Mouse (Mus musculus) stomach, embryonic 15.5 days (tissue): Measurements from ENCODE around the gene Chpf2. TPM values are rescaled to one million over a fixed set of nuclear protein-coding genes. Genes with fewer than 3 reads are reported as not detected.

ENCODE experiments used
- ATAC-seq: fragments of 200-750 bp; cut with Nextera tagmentation; 2 replicates; pipeline ENCODE4 v1.8.0; 2017; ENCODE audit warnings: low read depth, moderate number of reproducible peaks, moderate TSS enrichment; ENCODE audit not compliant: insufficient read depth, low FRiP score
- H3K27ac ChIP-seq: fragments of 300-500 bp; sonication (generic); 2 replicates; pipeline ENCODE4 v1.5.1; 2015; ENCODE audit warnings: mild to moderate bottlenecking, inconsistent platforms
- H3K27me3 ChIP-seq: fragments of 300-500 bp; sonication (generic); replicated peaks from 2 replicates; pipeline ENCODE4 v1.6.1; 2015; ENCODE audit warnings: inconsistent platforms
- H3K36me3 ChIP-seq: fragments of 300-500 bp; sonication (generic); 2 replicates; pipeline ENCODE4 v1.6.1; 2015; ENCODE audit warnings: inconsistent platforms
- H3K4me1 ChIP-seq: fragments of 300-500 bp; sonication (generic); 2 replicates; pipeline ENCODE4 v1.6.1; 2015; ENCODE audit warnings: inconsistent platforms
- H3K4me2 ChIP-seq: fragments of 300-500 bp; sonication (generic); 2 replicates; pipeline ENCODE4 v1.6.1; 2015; ENCODE audit warnings: mild to moderate bottlenecking, inconsistent platforms
- H3K4me3 ChIP-seq: fragments of 300-500 bp; sonication (generic); replicated peaks from 2 replicates; pipeline ENCODE4 v1.5.1; 2015; ENCODE audit warnings: inconsistent platforms
- H3K9ac ChIP-seq: fragments of 300-500 bp; sonication (generic); 2 replicates; pipeline ENCODE4 v1.6.1; 2015; ENCODE audit warnings: inconsistent platforms
- H3K9me3 ChIP-seq: fragments of 300-500 bp; sonication (generic); 2 replicates; pipeline ENCODE4 v1.6.1; 2016; ENCODE audit warnings: inconsistent platforms
- WGBS: fragments of 180-500 bp; shearing (Covaris S2); methylation state at CpG from one replicate; pipeline ENCODE4 v1.1.7; 2015; 5-methylcytosine and 5-hydroxymethylcytosine counted together
- polyA plus RNA-seq: library from polyadenylated mRNA; unstranded; fragments of >200 nt; fragmentation: Nextera tagmentation; extraction: Ambion mirVana; gene quantifications from 2 replicates; pipeline ENCODE4 v1.2.1, GENCODE M21; 2015

The Chpf2 gene
- polyA plus RNA-seq, 1 experiment from 2014 or later: 18.6 TPM

DNA sequence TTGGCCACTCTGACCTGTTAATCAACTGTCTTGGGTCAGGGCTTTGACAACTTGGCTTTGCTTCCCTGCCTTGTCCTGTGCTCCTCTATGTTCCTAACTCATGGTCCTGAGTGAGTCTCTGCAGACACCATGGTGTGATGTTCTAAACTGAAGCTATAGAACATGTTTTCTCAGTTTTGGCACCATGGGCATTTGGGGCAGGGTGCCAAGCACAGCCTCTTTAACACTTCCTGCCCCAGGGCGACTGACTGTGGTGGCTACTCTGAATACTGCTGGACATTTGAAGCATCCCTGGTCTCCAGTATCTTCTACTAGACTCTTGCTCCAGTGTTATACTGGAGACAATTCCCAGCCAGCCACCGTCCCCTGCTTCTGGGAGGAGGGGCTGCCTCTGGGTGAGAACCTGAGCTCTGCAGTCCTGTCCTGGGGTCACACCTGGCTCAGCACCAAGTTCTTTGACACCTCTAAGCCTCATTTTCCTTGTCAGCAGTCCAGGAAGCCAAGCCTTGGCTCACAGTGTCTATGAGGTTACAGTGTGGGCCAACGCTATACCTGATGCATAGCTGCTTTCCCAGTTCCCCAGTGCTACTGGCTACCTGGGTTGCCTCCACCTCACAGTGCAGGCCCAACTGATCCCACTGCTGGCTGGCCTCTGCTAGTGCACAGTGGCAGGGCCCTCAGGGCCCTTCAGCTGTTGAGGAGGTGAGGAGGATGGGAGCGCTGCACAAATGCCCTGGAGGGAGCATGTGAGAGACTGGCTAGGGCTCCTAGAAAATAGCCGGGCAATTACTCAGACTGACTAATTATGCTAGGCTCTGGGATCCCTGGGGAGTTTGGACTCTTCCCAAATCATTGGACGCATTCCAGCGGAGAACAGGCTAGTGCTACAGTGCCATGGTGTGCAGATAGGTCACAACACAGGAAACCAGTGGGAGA, 25.1 kb downstream of the Chpf2 start:
- H3K4me1 ChIP-seq: 0 out of 2 replicates have a peak, but pooled peaks cover 3% of the 10 kb centered on the region
- H3K27ac ChIP-seq: no peak overlapping the region
- H3K36me3 ChIP-seq: no peaks in the 10 kb centered on the region
- no peaks in the 10 kb centered on the region for H3K27me3 ChIP-seq
- no peak overlapping the region for H3K4me3 ChIP-seq
- no peak overlapping the region for H3K4me2 ChIP-seq
- H3K9ac ChIP-seq: no peak overlapping the region
- ATAC-seq: peak; percentile 11; the same call in 1 of the 2 replicates
- no peaks in the 10 kb centered on the region for H3K9me3 ChIP-seq
- 62% methylated on average over 7 of the region's 7 CpGs for WGBS

DNA sequence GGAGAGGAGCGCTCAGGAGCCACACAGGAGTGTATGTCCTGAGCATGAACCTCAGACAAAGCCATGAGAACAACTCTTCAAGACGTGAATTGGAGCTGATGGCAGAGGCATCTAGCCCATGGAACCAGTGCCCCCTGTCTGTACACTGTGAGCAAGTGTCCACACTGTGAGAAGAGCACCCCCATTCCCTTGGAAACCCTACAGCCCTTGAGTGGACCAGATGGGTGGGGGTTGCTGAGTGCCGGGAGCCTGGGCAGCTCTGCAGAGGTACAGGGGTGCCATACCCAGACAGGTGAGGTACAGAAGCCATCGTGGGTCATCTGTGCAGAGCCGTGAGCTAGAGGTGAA, 25.7 kb downstream of the Chpf2 start:
- H3K4me2 ChIP-seq: no peak overlapping the region
- no peak overlapping the region for H3K9ac ChIP-seq
- no peaks in the 10 kb centered on the region for H3K36me3 ChIP-seq
- H3K9me3 ChIP-seq: no peaks in the 10 kb centered on the region
- peak; percentile 7; the same call in 1 of the 2 replicates for ATAC-seq
- H3K27ac ChIP-seq: no peak overlapping the region
- 79% methylated on average over 5 of the region's 5 CpGs for WGBS
- no peaks in the 10 kb centered on the region for H3K27me3 ChIP-seq
- H3K4me3 ChIP-seq: no peak overlapping the region
- H3K4me1 ChIP-seq: 0 out of 2 replicates have a peak, but pooled peaks cover 3% of the 10 kb centered on the region

DNA sequence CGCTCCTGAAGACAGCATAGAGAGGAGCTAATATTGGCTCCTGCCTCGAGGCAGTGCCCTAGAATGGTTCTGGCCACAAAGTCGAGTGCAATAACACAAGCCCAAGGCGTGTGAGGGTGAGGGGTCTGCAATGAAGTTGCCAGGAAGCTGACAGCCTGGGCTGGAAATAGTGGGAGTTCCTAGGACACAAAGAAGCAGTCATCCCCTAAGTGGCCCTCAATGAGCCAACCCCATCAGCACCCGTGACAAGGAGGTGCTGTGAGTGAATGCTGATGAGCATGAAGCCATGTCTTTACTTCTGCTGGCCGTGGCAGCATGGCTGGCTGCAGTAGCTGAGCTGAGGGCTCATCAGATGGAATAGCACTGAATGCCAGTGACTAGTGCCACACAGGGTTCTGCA, 28.6 kb downstream of the Chpf2 start:
- Histone ChIP-seq H3K36me3 (no peaks in the 10 kb centered on the region), H3K4me1 (no peaks in the 10 kb centered on the region), H3K4me3 (no peak overlapping the region), H3K9ac (no peak overlapping the region), H3K9me3 (no peaks in the 10 kb centered on the region), H3K4me2 (no peak overlapping the region), H3K27me3 (no peaks in the 10 kb centered on the region), H3K27ac (no peak overlapping the region)
- WGBS: 71% methylated on average over 6 of the region's 6 CpGs
- ATAC-seq: no peak

GRCm38 (mm10) chr5:24618921-24619320, 32.4 kb downstream of the Chpf2 start:
- Histone ChIP-seq H3K27me3 (0 out of 2 replicates have a peak, but pooled peaks cover 8% of the 10 kb centered on the region), H3K9me3 (no peaks in the 10 kb centered on the region), H3K4me3 (no peak overlapping the region), H3K36me3 (no peaks in the 10 kb centered on the region), H3K4me1 (peaks cover 3% of the 10 kb centered on the region), H3K4me2 (no peak overlapping the region), H3K27ac (no peak overlapping the region), H3K9ac (no peak overlapping the region)
- 72% methylated on average over 3 of the region's 3 CpGs for WGBS
- ATAC-seq: no peak

GRCm38 (mm10) chr5:24620116-24620515, 33.6 kb downstream of the Chpf2 start:
- Histone ChIP-seq H3K4me3 (no peak overlapping the region), H3K27me3 (0 out of 2 replicates have a peak, but pooled peaks cover 12% of the 10 kb centered on the region), H3K36me3 (no peaks in the 10 kb centered on the region), H3K9ac (no peak overlapping the region), H3K27ac (no peak overlapping the region), H3K4me1 (peaks cover 4% of the 10 kb centered on the region), H3K9me3 (no peaks in the 10 kb centered on the region), H3K4me2 (no peak overlapping the region)
- 53% methylated on average over 8 of the region's 8 CpGs for WGBS
- no peak for ATAC-seq

DNA sequence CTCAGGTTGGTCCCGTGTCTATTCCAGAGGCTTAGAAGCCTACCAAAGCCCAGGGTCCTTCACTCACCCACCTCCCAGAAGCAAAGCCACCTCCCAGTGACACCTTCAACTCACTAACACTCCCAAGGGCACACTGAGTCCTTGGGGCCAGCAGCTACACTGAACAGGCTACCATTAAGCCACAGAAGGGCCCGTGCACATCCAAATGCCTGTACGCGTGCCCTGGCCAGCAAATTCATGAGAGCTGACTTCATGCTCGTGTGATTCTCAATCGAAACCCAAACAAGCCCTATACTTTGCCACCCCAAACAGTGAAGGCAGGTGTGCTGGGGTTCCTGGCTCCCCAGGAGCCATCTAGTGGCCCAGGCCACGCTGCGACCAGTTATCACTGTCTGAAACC, 34.1 kb downstream of the Chpf2 start:
- no peak for ATAC-seq
- Histone ChIP-seq H3K27me3 (0 out of 2 replicates have a peak, but pooled peaks cover 12% of the 10 kb centered on the region), H3K9ac (no peak overlapping the region), H3K4me1 (peaks cover 4% of the 10 kb centered on the region), H3K9me3 (no peaks in the 10 kb centered on the region), H3K36me3 (no peaks in the 10 kb centered on the region), H3K4me2 (no peak overlapping the region), H3K4me3 (no peak overlapping the region), H3K27ac (no peak overlapping the region)
- WGBS: 76% methylated on average over 8 of the region's 8 CpGs

DNA sequence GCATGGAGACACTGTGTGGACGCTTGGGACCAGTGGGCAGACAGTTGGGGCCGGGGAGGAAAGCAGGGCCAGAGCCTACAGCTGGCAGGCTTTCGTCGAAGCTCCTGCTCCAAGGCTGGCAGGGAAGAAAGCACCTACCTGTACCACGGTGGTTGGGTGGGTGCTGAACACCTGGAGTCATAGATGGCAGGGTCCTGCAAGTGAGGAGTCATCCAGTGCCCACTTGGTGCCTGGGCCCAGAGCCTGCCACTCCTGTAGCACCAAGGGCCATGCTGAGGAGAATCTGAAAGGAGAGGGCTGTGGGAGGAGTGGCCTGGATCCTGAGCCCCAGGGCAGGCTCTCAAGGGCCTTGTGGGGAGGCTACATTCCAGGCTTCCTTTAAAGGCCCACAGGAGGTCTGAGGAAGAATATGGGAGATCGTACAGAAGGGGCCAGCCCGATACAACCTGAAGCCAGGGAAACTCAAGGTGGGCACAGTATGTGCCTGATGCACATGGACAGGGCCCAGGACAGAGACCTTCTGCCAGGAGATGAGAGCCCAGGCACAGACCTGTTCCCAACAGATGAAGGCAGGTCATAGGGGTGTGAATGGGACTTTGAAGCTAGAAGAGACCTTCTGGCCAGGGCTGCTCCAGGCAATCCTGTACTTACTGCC, 36.0 kb downstream of the Chpf2 start:
- Histone ChIP-seq H3K36me3 (no peaks in the 10 kb centered on the region), H3K9ac (no peak overlapping the region), H3K4me1 (peaks cover 4% of the 10 kb centered on the region), H3K27ac (no peak overlapping the region), H3K4me2 (no peak overlapping the region), H3K9me3 (no peaks in the 10 kb centered on the region), H3K27me3 (0 out of 2 replicates have a peak, but pooled peaks cover 12% of the 10 kb centered on the region), H3K4me3 (no peak overlapping the region)
- 77% methylated on average over 7 of the region's 7 CpGs for WGBS
- ATAC-seq: no peak

- Histone ChIP-seq H3K27ac (no peak overlapping the region), H3K4me2 (peak overlapping the region; percentile 69), H3K9me3 (no peaks in the 10 kb centered on the region), H3K9ac (no peak overlapping the region), H3K36me3 (no peaks in the 10 kb centered on the region), H3K27me3 (0 out of 2 replicates have a peak, but pooled peaks cover 12% of the 10 kb centered on the region), H3K4me3 (no peak overlapping the region), H3K4me1 (peaks cover 4% of the 10 kb centered on the region)
- 41% methylated on average over 8 of the region's 8 CpGs for WGBS
- no peak for ATAC-seq
Observed at GRCm38 (mm10) chr5:24623041-24623985, 36.8 kb downstream of the Chpf2 start.

DNA sequence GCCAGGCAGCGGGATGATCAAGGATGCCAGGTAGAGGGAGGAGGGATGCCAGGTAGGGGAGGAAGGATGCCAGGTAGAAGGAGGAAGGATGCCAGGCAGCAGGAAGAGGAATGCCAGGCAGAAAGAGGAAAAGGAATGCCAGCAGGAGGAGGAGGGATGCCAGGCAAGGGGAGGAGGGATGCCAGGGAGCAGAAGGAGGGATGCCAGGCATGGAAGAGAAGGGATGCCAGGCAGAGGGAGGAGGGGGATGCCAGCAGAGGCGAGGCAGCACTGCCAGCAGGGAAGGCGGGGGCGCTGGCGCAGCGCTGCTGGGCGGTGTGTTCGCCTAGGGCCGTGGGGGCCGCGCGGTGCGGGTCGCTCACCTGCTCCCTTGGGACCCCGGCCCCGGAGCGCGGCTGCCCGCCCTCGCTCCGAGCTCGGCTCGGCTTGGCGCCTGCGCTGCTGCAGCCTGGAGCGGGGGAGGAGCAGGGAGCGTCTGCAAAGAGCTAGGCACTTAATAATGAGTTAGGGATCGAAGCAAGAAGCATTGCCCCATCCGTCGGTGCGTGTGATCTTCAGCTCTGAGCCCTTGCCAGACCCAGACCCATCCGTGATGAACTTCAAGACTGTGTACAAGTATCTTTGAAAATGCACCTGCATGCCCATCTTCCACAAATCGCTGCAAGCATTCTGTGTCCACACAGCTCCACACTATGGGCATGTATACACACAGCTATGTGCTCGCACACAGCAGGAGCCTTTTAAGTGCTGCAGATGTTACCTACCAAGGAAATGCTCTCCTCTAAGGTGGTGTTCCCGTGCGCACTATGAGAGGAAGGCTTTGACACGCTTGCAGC, 37.7 kb downstream of the Chpf2 start, which contains the start of gene Smarcd3:
TSS of gene Smarcd3 (minus strand) at position 426 of the 836 bp plus-strand sequence.
- H3K9ac ChIP-seq: peak within 1 kb of the TSS; percentile 21; the same call in 1 of the 2 replicates
- H3K27ac ChIP-seq: no peak within 1 kb of the TSS
- H3K9me3 ChIP-seq: no peaks in the 10 kb centered on the region
- 3% methylated on average over 35 of the region's 37 CpGs for WGBS
- 0 out of 2 replicates have a peak, but pooled peaks cover 12% of the 10 kb centered on the region for H3K27me3 ChIP-seq
- H3K4me2 ChIP-seq: peak within 1 kb of the TSS; percentile 69
- peaks cover 4% of the 10 kb centered on the region for H3K4me1 ChIP-seq
- peak within 1 kb of the TSS; percentile 46 for H3K4me3 ChIP-seq
- no peaks in the 10 kb centered on the region for H3K36me3 ChIP-seq
- ATAC-seq: peak; percentile 53; the same call in 1 of the 2 replicates

- Histone ChIP-seq H3K4me3 (peak overlapping the region; percentile 46), H3K36me3 (no peaks in the 10 kb centered on the region)
- WGBS: 36% methylated on average over 4 of the region's 4 CpGs
Observed at GRCm38 (mm10) chr5:24624822-24625120, 38.2 kb downstream of the Chpf2 start.

More at GRCm38 (mm10) chr5:24624822-24625120, 38.2 kb downstream of the Chpf2 start:
- H3K27me3 ChIP-seq: 0 out of 2 replicates have a peak, but pooled peaks cover 12% of the 10 kb centered on the region
- H3K9ac ChIP-seq: 0 out of 2 replicates have a peak overlapping the region, but pooled peaks have one; percentile 1
- peaks cover 4% of the 10 kb centered on the region for H3K4me1 ChIP-seq
- no peak overlapping the region for H3K27ac ChIP-seq
- H3K4me2 ChIP-seq: peak overlapping the region; percentile 69
- ATAC-seq: no peak
- no peaks in the 10 kb centered on the region for H3K9me3 ChIP-seq
